Mouse (Mus musculus): ENCODE measurements around the gene Dll3.
"Not testable (repeated sequence)": the region's sequence is repeated elsewhere in the genome, so short reads cannot be mapped to it uniquely, and the experiment has no call there.

Dll3 gene

GRCm38 (mm10) chr7:28262861-28263260 lies 39.2 kb downstream of the Dll3 start:
- ATAC-seq (ENCODE audit: insufficient number of reproducible peaks, low FRiP score, low TSS enrichment), result no peak

GRCm38 (mm10) chr7:28255476-28255875 lies 46.6 kb downstream of the Dll3 start:
- no peak for ATAC-seq (ENCODE audit: insufficient number of reproducible peaks, low FRiP score, low TSS enrichment)

GRCm38 (mm10) chr7:28254591-28254990 lies 47.4 kb downstream of the Dll3 start:
- ATAC-seq (ENCODE audit: insufficient number of reproducible peaks, low FRiP score, low TSS enrichment), result no peak

- no peak for ATAC-seq (ENCODE audit: insufficient number of reproducible peaks, low FRiP score, low TSS enrichment)
These were observed 50.1 kb downstream of the Dll3 start for GRCm38 (mm10) chr7:28251976-28252375.

DNA sequence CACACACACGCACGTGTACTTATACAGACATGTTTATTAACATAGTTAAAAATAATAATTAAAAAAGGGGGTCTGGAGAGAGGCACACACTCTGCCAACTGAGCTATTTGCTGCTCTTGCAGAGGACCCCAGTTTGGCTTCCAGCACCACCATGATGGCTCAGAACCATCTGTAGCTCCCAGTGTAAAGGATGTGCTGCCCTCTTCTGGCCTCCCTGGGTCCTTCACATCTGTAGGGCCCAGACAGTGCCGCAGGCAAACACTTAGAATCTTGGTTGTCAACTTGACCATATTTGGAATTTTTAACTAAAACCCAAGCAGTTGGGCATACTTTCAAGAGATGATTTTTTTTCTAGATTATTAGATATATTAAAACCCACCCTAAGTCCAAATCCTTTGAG lies 53.1 kb downstream of the Dll3 start:
- no peak for ATAC-seq (ENCODE audit: insufficient number of reproducible peaks, low FRiP score, low TSS enrichment)

DNA sequence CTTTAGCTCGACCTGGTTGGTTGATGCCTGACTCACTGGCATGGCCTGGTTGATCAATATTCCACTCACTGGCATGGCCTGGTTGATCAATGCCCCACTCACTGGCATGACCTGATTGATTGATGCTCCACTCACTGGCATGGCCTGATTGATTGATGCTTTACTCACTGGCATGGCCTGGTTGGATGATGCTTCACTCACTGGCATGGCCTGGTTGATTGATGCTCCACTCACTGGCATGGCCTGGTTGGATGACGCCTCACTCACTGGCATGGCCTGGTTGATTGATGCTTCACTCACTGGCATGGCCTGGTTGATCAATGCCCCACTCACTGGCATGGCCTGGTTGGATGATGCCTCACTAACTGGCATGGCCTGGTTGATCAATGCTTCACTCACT lies 58.1 kb downstream of the Dll3 start:
- ATAC-seq (ENCODE audit: insufficient number of reproducible peaks, low FRiP score, low TSS enrichment), result not testable (repeated sequence)

All from cerebellum, adult (tissue).